Mouse (Mus musculus) hindbrain, postnatal 0 days (tissue): Measurements from ENCODE around the gene Gm20388. TPM values are rescaled to one million over a fixed set of nuclear protein-coding genes. Genes with fewer than 3 reads are reported as not detected.

Source experiments
- ATAC-seq: fragments of 200-750 bp; cut with Nextera tagmentation; 2 replicates; pipeline ENCODE4 v1.8.0; 2017; ENCODE audit warnings: mild to moderate bottlenecking, moderate TSS enrichment, moderate library complexity
- DNase-seq: peaks from one replicate; pipeline ENCODE4 v3.0.0-alpha.2; 2015; ENCODE audit warnings: low spot score
- H3K27ac ChIP-seq: fragments of 300-500 bp; sonication (generic); 2 replicates; pipeline ENCODE4 v1.5.1; 2014; ENCODE audit warnings: mild to moderate bottlenecking
- H3K27me3 ChIP-seq: fragments of 300-500 bp; sonication (generic); 2 replicates; pipeline ENCODE4 v1.6.1; 2014; ENCODE audit warnings: low read length, mixed read lengths; ENCODE audit not compliant: insufficient read depth
- H3K36me3 ChIP-seq: fragments of 300-500 bp; sonication (generic); 2 replicates; pipeline ENCODE4 v1.6.1; 2014; ENCODE audit warnings: low read length, mixed read lengths; ENCODE audit not compliant: insufficient read depth
- H3K4me1 ChIP-seq: fragments of 300-500 bp; sonication (generic); 2 replicates; pipeline ENCODE4 v1.6.1; 2014; ENCODE audit warnings: antibody characterized with exemption, low read length, mixed read lengths; ENCODE audit not compliant: insufficient read depth
- H3K4me2 ChIP-seq: fragments of 300-500 bp; sonication (generic); 2 replicates; pipeline ENCODE4 v1.6.1; 2014; ENCODE audit warnings: low read depth, mild to moderate bottlenecking, low read length, moderate library complexity, mixed read lengths
- H3K4me3 ChIP-seq: fragments of 300-500 bp; sonication (generic); 2 replicates; pipeline ENCODE4 v1.5.1; 2014; ENCODE audit warnings: low read length
- H3K9ac ChIP-seq: fragments of 300-500 bp; sonication (generic); replicated peaks from 2 replicates; pipeline ENCODE4 v1.6.1; 2014; ENCODE audit warnings: mild to moderate bottlenecking, low read length, moderate library complexity, mixed read lengths
- H3K9me3 ChIP-seq: fragments of 300-500 bp; sonication (generic); 2 replicates; pipeline ENCODE4 v1.6.1; 2016; ENCODE audit warnings: low read length, mixed read lengths
- CTCF ChIP-seq: IDR thresholded peaks from 2 replicates; pipeline ENCODE4 v1.5.1; 2016; ENCODE audit warnings: antibody characterized with exemption, control low read depth, low read depth
- WGBS: fragments of 180-500 bp; shearing (Covaris S2); extraction: QIAGEN DNeasy Blood & Tissue Kit; methylation state at CpG from one replicate; pipeline ENCODE4 v1.1.7; 2014; 5-methylcytosine and 5-hydroxymethylcytosine counted together
- polyA plus RNA-seq: library from polyadenylated mRNA; unstranded; fragments of >200 nt; fragmentation: Nextera tagmentation; extraction: Ambion mirVana; gene quantifications from 2 replicates; pipeline ENCODE4 v1.2.1, GENCODE M21; 2015
- total RNA-seq: library from RNA; depleted of rRNA; stranded (reverse); fragments of >200 nt; gene quantifications from 2 replicates; pipeline ENCODE4 v1.2.3, GENCODE M21; 2014

The Gm20388 gene
- total and polyA plus RNA-seq, 2 experiments from 2014 or later = 71.3 TPM; not detected in 1

- Histone ChIP-seq H3K4me3 (no peak overlapping the region), H3K9me3 (no peaks in the 10 kb centered on the region), H3K27ac (no peak overlapping the region), H3K4me1 (no peaks in the 10 kb centered on the region; the same call in 1 of the 2 replicates), H3K27me3 (no peaks in the 10 kb centered on the region; the same call in 1 of the 2 replicates), H3K9ac (no peak overlapping the region), H3K4me2 (no peak overlapping the region), H3K36me3 (no peaks in the 10 kb centered on the region)
- 72% methylated on average over 4 of the region's 4 CpGs for WGBS
- no peak for TF ChIP-seq CTCF
- ATAC-seq (no peak), DNase-seq (no peak)
Measured at GRCm38 (mm10) chr8:120051006-120051405, 140.4 kb downstream of the Gm20388 start.

GRCm38 (mm10) chr8:120051908-120052307, 141.3 kb downstream of the Gm20388 start:
- no peak for TF ChIP-seq CTCF
- no peaks in the 10 kb centered on the region; the same call in 1 of the 2 replicates for H3K27me3 ChIP-seq
- H3K9ac ChIP-seq = no peak overlapping the region
- no peak overlapping the region for H3K4me2 ChIP-seq
- no peak overlapping the region for H3K4me3 ChIP-seq
- DNase-seq (no peak), ATAC-seq (no peak)
- H3K4me1 ChIP-seq = no peaks in the 10 kb centered on the region; the same call in 1 of the 2 replicates
- no peak overlapping the region for H3K27ac ChIP-seq
- no peaks in the 10 kb centered on the region for H3K36me3 ChIP-seq
- no peaks in the 10 kb centered on the region for H3K9me3 ChIP-seq
- 95% methylated on average over 4 of the region's 4 CpGs for WGBS

GRCm38 (mm10) chr8:120052318-120052717, 141.7 kb downstream of the Gm20388 start:
- no peak overlapping the region for H3K4me3 ChIP-seq
- 82% methylated on average over 8 of the region's 8 CpGs for WGBS
- DNase-seq (no peak), ATAC-seq (no peak)
- no peaks in the 10 kb centered on the region; the same call in 1 of the 2 replicates for H3K27me3 ChIP-seq
- no peak for TF ChIP-seq CTCF
- no peaks in the 10 kb centered on the region; the same call in 1 of the 2 replicates for H3K4me1 ChIP-seq
- no peaks in the 10 kb centered on the region for H3K9me3 ChIP-seq
- H3K27ac ChIP-seq = no peak overlapping the region
- H3K36me3 ChIP-seq = no peaks in the 10 kb centered on the region
- no peak overlapping the region for H3K4me2 ChIP-seq
- no peak overlapping the region for H3K9ac ChIP-seq

GRCm38 (mm10) chr8:120054833-120055232, 144.2 kb downstream of the Gm20388 start:
- DNase-seq (no peak), ATAC-seq (no peak)
- H3K9ac ChIP-seq = no peak overlapping the region
- no peak for TF ChIP-seq CTCF
- no peak overlapping the region for H3K4me2 ChIP-seq
- no peaks in the 10 kb centered on the region for H3K36me3 ChIP-seq
- no peak overlapping the region for H3K4me3 ChIP-seq
- no peaks in the 10 kb centered on the region for H3K9me3 ChIP-seq
- no peaks in the 10 kb centered on the region for H3K27me3 ChIP-seq
- WGBS = 75% methylated on average over 3 of the region's 3 CpGs
- no peak overlapping the region for H3K27ac ChIP-seq
- no peaks in the 10 kb centered on the region; the same call in 1 of the 2 replicates for H3K4me1 ChIP-seq

GRCm38 (mm10) chr8:120057078-120057477, 146.4 kb downstream of the Gm20388 start:
- Histone ChIP-seq H3K36me3 (no peaks in the 10 kb centered on the region), H3K4me1 (no peaks in the 10 kb centered on the region), H3K4me2 (no peak overlapping the region), H3K4me3 (no peak overlapping the region), H3K27me3 (no peaks in the 10 kb centered on the region), H3K9me3 (no peaks in the 10 kb centered on the region), H3K27ac (no peak overlapping the region), H3K9ac (no peak overlapping the region)
- WGBS = 81% methylated on average over 2 of the region's 2 CpGs
- no peak for ATAC-seq
- TF ChIP-seq CTCF = no peak
- no peak for DNase-seq

GRCm38 (mm10) chr8:120062742-120063141, 152.1 kb downstream of the Gm20388 start:
- Histone ChIP-seq H3K9me3 (no peaks in the 10 kb centered on the region), H3K36me3 (no peaks in the 10 kb centered on the region), H3K27ac (no peak overlapping the region), H3K9ac (no peak overlapping the region), H3K4me2 (no peak overlapping the region), H3K27me3 (no peaks in the 10 kb centered on the region), H3K4me1 (no peaks in the 10 kb centered on the region), H3K4me3 (no peak overlapping the region)
- TF ChIP-seq CTCF = no peak
- 91% methylated on average over 14 of the region's 14 CpGs for WGBS
- ATAC-seq = no peak
- DNase-seq = no peak

- H3K27ac ChIP-seq = no peak overlapping the region
- TF ChIP-seq CTCF = no peak
- H3K4me2 ChIP-seq = no peak overlapping the region
- 87% methylated on average over 3 of the region's 3 CpGs for WGBS
- no peak overlapping the region for H3K4me3 ChIP-seq
- H3K4me1 ChIP-seq = no peaks in the 10 kb centered on the region
- DNase-seq (no peak), ATAC-seq (no peak)
- H3K36me3 ChIP-seq = no peaks in the 10 kb centered on the region
- H3K9me3 ChIP-seq = no peaks in the 10 kb centered on the region
- no peak overlapping the region for H3K9ac ChIP-seq
- no peaks in the 10 kb centered on the region for H3K27me3 ChIP-seq
Measured at GRCm38 (mm10) chr8:120063326-120063725, 152.7 kb downstream of the Gm20388 start.
